Mouse (Mus musculus): ENCODE data around the gene Cd47. TPM values are rescaled to one million over a fixed set of nuclear protein-coding genes. Genes with fewer than 3 reads are reported as not detected.

Gene Cd47
- polyA plus RNA-seq, 1 experiment from 2014 or later, result 63.3 TPM

DNA sequence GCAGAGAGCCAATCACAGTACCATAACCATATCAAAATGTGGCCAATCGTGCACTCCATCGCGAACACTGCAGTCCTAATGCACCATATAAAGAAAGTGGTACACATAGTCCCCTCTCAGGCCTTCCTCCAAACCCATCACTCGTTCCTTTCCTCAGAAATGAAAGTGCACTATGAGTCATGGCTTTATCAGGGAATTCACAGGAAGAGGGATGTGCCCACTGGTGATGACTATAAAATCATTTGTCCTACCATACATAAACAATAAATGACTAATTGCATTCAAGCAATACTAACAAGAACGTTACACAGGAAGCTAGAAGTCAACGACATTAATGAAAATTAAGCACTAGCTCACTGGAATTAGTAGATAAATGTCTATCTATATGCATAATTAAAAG, 121.3 kb downstream of the Cd47 start:
- no peak for ATAC-seq (ENCODE audit: insufficient number of reproducible peaks, low FRiP score)
- 76% methylated on average over 6 of the region's 6 CpGs for WGBS

DNA sequence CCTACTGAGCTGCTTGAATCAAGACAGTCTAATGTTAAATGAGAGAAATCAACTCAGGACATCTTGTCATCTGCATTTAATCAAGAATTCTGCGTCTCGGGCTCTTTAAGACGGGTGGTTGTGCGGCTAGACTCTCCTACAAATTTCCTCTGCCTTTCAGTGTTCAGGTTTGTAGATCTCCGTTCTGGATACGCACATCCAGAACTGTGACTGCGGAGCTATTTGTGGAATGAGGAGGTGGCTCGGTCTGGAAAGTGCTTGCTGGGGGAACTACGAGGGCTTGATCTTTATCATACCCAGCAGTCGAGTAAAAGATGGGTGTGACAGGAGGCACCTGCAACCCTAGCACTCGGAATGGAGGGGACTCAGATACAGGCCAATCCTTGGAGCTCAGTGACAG, 121.8 kb downstream of the Cd47 start:
- no peak overlapping the region for H3K9ac ChIP-seq

More for the DNA sequence above, 121.3 kb downstream of the Cd47 start:
- H3K4me1 ChIP-seq (replicated peaks), result peaks cover 3% of the 10 kb centered on the region; the same call in 1 of the 2 replicates
- H3K9ac ChIP-seq, result no peak overlapping the region
- no peak overlapping the region for H3K4me3 ChIP-seq
- H3K27me3 ChIP-seq (replicated peaks), result no peaks in the 10 kb centered on the region
- H3K27ac ChIP-seq (ENCODE audit: poor library complexity, severe bottlenecking), result no peak overlapping the region
- H3K36me3 ChIP-seq, result no peaks in the 10 kb centered on the region
- H3K9me3 ChIP-seq (replicated peaks), result no peaks in the 10 kb centered on the region
- no peak overlapping the region for H3K4me2 ChIP-seq

DNA sequence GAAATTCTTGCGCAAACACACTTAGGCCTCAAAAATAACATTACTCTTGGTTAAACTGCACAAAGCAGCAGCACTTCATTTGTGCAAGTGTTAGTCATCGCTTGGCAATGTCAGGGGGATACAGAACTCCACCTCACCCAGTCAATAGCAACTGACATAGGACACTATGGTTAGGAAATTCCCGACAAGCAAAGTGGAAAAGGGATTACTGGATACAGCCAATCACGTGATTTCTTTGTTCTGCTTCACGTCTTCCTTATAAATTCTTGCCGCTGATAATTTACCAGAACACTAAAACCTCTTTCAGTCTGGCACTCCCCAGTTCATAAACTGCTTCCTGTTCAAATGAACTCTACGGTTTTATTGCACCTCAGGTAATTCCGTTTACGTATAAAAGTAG, 123.4 kb downstream of the Cd47 start:
- no peaks in the 10 kb centered on the region for H3K36me3 ChIP-seq
- no peaks in the 10 kb centered on the region for H3K27me3 ChIP-seq (replicated peaks)
- no peak overlapping the region for H3K9ac ChIP-seq
- peaks cover 3% of the 10 kb centered on the region; the same call in 1 of the 2 replicates for H3K4me1 ChIP-seq (replicated peaks)
- H3K9me3 ChIP-seq (replicated peaks), result no peaks in the 10 kb centered on the region
- WGBS, result 70% methylated on average over 9 of the region's 9 CpGs
- no peak for ATAC-seq (ENCODE audit: insufficient number of reproducible peaks, low FRiP score)
- H3K27ac ChIP-seq (ENCODE audit: poor library complexity, severe bottlenecking), result no peak overlapping the region
- no peak overlapping the region for H3K4me3 ChIP-seq
- no peak overlapping the region for H3K4me2 ChIP-seq

More for the DNA sequence above, 121.8 kb downstream of the Cd47 start:
- no peak overlapping the region for H3K4me3 ChIP-seq
- no peak overlapping the region for H3K4me2 ChIP-seq
- no peaks in the 10 kb centered on the region for H3K36me3 ChIP-seq
- peaks cover 3% of the 10 kb centered on the region; the same call in 1 of the 2 replicates for H3K4me1 ChIP-seq (replicated peaks)
- H3K27me3 ChIP-seq (replicated peaks), result no peaks in the 10 kb centered on the region
- 50% methylated on average over 11 of the region's 11 CpGs for WGBS
- no peak for ATAC-seq (ENCODE audit: insufficient number of reproducible peaks, low FRiP score)
- H3K9me3 ChIP-seq (replicated peaks), result no peaks in the 10 kb centered on the region
- no peak overlapping the region for H3K27ac ChIP-seq (ENCODE audit: poor library complexity, severe bottlenecking)

DNA sequence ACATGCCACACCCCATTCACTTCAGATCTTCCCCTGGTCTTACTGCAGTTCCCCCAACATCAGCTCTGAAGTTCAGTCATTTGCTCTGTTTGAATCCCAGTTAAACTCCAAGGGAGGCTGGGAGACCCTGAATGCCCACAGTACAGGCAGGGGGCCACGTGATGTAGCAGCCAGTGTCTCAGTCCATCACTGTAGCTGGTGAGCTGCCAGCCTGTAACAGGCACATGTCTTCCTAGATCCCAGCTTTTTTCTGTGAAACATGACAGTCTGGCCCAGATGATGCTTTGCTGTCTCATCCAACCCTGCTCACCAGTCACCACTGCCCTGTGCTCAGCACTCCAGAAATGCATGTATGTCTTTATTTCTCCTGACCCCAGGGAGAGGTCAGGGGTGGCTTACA, 124.6 kb downstream of the Cd47 start:
- no peak overlapping the region for H3K9ac ChIP-seq
- H3K9me3 ChIP-seq (replicated peaks), result no peaks in the 10 kb centered on the region
- H3K4me1 ChIP-seq (replicated peaks), result peaks cover 3% of the 10 kb centered on the region; the same call in 1 of the 2 replicates
- no peak overlapping the region for H3K4me3 ChIP-seq
- no peaks in the 10 kb centered on the region for H3K36me3 ChIP-seq
- H3K27ac ChIP-seq (ENCODE audit: poor library complexity, severe bottlenecking), result no peak overlapping the region
- H3K27me3 ChIP-seq (replicated peaks), result no peaks in the 10 kb centered on the region
- no peak overlapping the region for H3K4me2 ChIP-seq
- 86% methylated on average over 1 of the region's 1 CpGs for WGBS
- no peak for ATAC-seq (ENCODE audit: insufficient number of reproducible peaks, low FRiP score)

DNA sequence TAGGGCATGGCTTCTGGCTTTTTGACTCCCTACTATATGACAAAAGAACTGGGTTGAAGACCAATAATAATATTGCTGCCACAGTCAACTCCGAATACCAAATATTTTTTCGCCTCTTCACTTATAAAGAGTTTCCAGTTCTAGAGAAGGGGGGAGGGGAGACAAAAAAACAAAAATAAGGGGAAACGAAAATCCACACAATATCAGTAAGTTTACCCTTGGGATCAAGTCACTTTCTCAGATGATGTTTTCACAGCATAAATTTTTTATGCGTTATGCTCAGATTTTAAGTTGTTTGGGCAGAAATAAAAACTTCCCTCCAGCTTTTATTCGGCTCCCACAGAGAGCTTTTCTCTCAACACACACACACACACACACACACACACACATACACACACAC, 132.9 kb downstream of the Cd47 start:
- no peak overlapping the region for H3K9ac ChIP-seq
- H3K4me1 ChIP-seq (replicated peaks), result peaks cover 3% of the 10 kb centered on the region; the same call in 1 of the 2 replicates
- H3K36me3 ChIP-seq, result no peaks in the 10 kb centered on the region
- H3K9me3 ChIP-seq (replicated peaks), result no peaks in the 10 kb centered on the region
- H3K27me3 ChIP-seq (replicated peaks), result no peaks in the 10 kb centered on the region
- no peak for ATAC-seq (ENCODE audit: insufficient number of reproducible peaks, low FRiP score)
- WGBS, result 85% methylated on average over 5 of the region's 5 CpGs
- no peak overlapping the region for H3K27ac ChIP-seq (ENCODE audit: poor library complexity, severe bottlenecking)
- no peak overlapping the region for H3K4me2 ChIP-seq
- H3K4me3 ChIP-seq, result no peak overlapping the region

DNA sequence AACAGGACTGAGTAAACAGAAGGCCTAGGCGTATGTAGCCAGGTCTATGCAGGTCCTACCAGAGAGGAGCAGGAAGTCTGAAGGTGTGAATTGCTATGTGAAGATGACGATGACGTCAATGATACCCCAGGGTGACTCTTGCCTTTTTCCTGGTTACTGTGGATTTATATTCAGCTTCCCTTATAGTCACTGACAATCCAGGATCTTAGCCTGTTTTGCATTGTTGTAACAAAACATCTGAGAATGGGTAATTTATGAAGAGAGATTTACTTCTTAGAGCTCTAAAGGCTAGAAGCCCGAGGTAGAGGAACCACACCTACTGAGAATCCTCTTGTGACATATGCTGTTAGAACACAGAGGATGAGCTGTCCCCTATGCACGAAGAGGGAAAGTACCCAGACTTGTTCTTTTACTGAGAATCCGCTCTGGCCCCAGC, 135.7 kb downstream of the Cd47 start:
- H3K27me3 ChIP-seq (replicated peaks), result no peaks in the 10 kb centered on the region
- H3K4me3 ChIP-seq, result no peak overlapping the region
- H3K4me1 ChIP-seq (replicated peaks), result peaks cover 3% of the 10 kb centered on the region; the same call in 1 of the 2 replicates
- H3K4me2 ChIP-seq, result no peak overlapping the region
- H3K9ac ChIP-seq, result no peak overlapping the region
- H3K36me3 ChIP-seq, result no peaks in the 10 kb centered on the region
- WGBS, result 77% methylated on average over 6 of the region's 6 CpGs
- no peak for ATAC-seq (ENCODE audit: insufficient number of reproducible peaks, low FRiP score)
- no peaks in the 10 kb centered on the region for H3K9me3 ChIP-seq (replicated peaks)
- no peak overlapping the region for H3K27ac ChIP-seq (ENCODE audit: poor library complexity, severe bottlenecking)

DNA sequence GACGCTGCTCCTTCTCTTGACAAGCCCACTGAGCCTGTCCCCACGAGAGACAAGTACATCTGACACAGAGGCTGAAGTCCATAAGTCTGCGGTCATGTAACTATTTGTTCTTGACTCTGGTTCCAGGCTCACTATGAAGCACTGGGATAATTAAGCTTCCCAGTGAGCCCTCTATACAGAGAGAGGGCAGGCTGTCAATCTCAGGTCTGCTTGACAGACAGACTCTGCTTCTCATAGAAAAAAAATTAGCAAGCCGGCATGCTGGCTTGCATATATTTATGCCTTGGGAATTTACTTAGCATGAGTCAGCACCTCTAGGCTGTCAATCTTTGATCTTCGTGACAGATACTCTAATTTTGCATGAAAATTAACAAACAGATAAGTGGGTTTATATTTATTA, 136.5 kb downstream of the Cd47 start:
- Histone ChIP-seq H3K4me1 (replicated peaks) (peaks cover 3% of the 10 kb centered on the region; the same call in 1 of the 2 replicates), H3K9me3 (replicated peaks) (no peaks in the 10 kb centered on the region), H3K4me3 (no peak overlapping the region), H3K4me2 (no peak overlapping the region), H3K27ac (ENCODE audit: poor library complexity, severe bottlenecking) (no peak overlapping the region), H3K27me3 (replicated peaks) (no peaks in the 10 kb centered on the region), H3K9ac (no peak overlapping the region), H3K36me3 (no peaks in the 10 kb centered on the region)
- 61% methylated on average over 5 of the region's 5 CpGs for WGBS
- no peak for ATAC-seq (ENCODE audit: insufficient number of reproducible peaks, low FRiP score)

DNA sequence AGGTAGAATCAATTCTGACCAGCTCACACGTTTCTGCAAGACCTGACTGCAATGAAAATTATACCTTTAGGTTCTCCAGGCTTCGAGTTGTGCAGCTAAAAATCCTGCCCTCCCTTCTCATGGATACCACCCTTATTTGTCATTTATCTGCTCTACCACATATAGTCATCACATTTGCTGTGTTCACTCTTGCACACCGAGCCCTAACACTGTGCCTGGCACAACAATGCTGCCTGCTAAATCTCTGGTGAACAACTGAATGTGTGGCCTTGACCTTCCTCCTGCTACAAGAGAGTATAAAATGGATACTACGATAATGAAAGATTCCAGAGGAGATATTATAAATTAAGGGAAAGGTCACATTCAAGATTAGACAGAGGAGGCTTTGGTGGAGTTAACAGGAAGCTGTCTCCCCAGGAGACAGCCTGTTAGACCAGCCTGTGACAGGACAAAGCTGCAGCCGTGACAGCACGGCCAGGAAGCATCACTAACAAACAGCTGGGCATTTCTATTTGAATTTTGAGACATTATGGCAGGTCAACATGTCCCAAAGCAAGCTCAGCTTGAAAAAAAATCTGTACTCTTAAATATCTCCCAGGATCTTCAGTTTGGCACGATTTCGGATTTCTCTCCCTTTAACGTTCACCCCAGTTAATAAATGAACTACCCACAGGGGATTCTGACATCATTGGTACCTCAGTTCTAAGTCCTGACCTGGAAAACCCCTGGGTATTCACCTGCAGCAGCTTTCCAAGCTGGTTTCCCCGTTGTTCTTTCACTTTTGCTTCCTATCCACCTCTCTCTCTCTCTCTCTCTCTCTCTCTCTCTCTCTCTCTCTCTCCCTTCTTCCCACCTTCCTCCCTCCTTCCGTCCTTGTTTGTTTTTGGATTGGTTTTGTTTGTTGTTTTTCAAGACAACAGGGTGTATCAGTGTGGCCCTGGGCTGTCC, 137.2 kb downstream of the Cd47 start:
- 55% methylated on average over 11 of the region's 11 CpGs for WGBS
- no peak for ATAC-seq (ENCODE audit: insufficient number of reproducible peaks, low FRiP score)
- peaks cover 3% of the 10 kb centered on the region; the same call in 1 of the 2 replicates for H3K4me1 ChIP-seq (replicated peaks)
- H3K9me3 ChIP-seq (replicated peaks), result no peaks in the 10 kb centered on the region
- H3K27me3 ChIP-seq (replicated peaks), result no peaks in the 10 kb centered on the region
- H3K9ac ChIP-seq, result no peak overlapping the region
- H3K27ac ChIP-seq (ENCODE audit: poor library complexity, severe bottlenecking), result no peak overlapping the region
- no peak overlapping the region for H3K4me2 ChIP-seq
- H3K36me3 ChIP-seq, result no peaks in the 10 kb centered on the region
- no peak overlapping the region for H3K4me3 ChIP-seq

DNA sequence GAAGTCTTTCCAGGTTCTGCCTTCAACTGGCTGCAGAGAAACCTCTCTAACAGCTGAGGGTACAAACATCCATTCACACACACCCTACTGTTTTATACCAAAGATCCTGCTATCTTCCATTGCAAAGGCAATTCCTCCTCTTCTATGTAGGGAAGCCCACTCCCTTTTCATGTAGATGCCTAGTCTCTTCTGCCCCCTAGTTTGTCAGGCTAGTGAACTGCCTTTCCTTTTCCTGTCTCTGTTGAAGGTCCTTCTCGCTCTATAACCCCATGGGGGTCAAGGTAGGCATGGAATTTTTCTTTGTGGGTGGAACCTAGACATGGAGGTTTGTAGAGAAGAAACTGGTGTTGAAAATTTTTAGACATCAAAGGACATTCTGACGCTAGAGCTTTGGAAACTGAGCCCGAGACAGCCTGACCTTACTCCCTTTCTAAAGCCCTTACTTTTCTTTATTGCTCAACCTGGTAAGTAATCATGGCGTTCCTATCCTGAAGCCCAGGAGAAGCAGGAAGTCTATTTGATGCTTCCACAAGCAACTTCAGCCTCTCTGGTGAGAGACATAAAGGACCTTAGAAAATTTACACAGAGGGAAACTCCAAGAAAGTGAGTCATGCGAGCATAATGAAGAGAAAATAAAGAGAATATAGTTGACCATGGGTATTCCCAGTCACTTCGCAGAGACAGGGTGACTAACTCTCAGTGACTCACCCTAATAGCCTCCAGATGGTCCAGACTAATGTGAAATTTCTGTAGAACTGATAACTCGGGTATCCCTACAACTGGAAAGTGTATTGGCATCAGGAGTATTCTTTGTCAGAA, 138.4 kb downstream of the Cd47 start:
- H3K4me3 ChIP-seq, result no peak overlapping the region
- no peak overlapping the region for H3K9ac ChIP-seq
- ATAC-seq (ENCODE audit: insufficient number of reproducible peaks, low FRiP score), result no peak
- H3K27me3 ChIP-seq (replicated peaks), result no peaks in the 10 kb centered on the region
- H3K36me3 ChIP-seq, result no peaks in the 10 kb centered on the region
- WGBS, result 67% methylated on average over 7 of the region's 7 CpGs
- H3K9me3 ChIP-seq (replicated peaks), result no peaks in the 10 kb centered on the region
- H3K27ac ChIP-seq (ENCODE audit: poor library complexity, severe bottlenecking), result no peak overlapping the region
- no peak overlapping the region for H3K4me2 ChIP-seq
- H3K4me1 ChIP-seq (replicated peaks), result peaks cover 3% of the 10 kb centered on the region; the same call in 1 of the 2 replicates

DNA sequence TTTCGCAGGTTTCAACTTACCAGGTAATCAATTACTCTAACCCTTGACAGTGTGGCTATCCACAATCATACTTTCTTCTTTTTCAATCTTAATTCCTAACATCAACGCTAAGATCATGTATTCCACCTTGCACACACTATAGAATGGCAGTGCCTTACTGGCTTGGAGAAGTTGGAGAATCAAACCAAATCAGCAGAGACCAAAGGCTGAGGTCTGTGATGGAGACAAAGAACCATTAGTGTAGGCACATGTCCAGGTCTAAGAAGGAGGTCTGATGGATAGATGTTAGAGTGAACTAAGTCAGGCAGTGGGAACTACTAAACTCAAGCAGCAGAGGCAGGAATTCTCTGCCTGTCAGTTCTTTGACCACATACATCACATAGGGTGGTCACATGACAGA, 139.0 kb downstream of the Cd47 start:
- Histone ChIP-seq H3K4me2 (no peak overlapping the region), H3K27me3 (replicated peaks) (no peaks in the 10 kb centered on the region), H3K4me1 (replicated peaks) (peaks cover 3% of the 10 kb centered on the region; the same call in 1 of the 2 replicates), H3K4me3 (no peak overlapping the region), H3K9ac (no peak overlapping the region), H3K27ac (ENCODE audit: poor library complexity, severe bottlenecking) (no peak overlapping the region), H3K9me3 (replicated peaks) (no peaks in the 10 kb centered on the region), H3K36me3 (no peaks in the 10 kb centered on the region)
- WGBS, result 76% methylated on average over 2 of the region's 2 CpGs
- ATAC-seq (ENCODE audit: insufficient number of reproducible peaks, low FRiP score), result no peak

DNA sequence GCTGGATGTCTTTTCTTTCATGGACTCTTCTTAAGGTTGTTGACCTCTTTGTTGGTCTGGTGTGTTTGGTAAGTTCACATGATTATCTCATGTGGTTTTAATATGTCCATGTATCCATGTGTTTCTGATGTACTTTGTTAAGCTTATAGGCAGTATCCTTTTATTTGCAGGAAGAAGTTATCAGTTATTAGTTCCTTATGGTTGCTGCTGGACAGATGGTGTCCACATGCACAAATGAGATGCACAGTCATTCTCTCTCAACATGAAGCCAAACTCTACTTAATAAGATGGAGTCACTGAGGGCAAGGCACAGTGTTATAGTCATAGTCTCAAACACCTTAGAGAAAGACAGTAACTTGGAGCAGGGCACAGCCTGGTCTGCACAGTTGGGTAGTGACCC, 140.1 kb downstream of the Cd47 start:
- peaks cover 3% of the 10 kb centered on the region; the same call in 1 of the 2 replicates for H3K4me1 ChIP-seq (replicated peaks)
- H3K36me3 ChIP-seq, result no peaks in the 10 kb centered on the region
- no peak overlapping the region for H3K4me2 ChIP-seq
- no peak overlapping the region for H3K4me3 ChIP-seq
- H3K27me3 ChIP-seq (replicated peaks), result no peaks in the 10 kb centered on the region
- H3K9ac ChIP-seq, result no peak overlapping the region
- H3K27ac ChIP-seq (ENCODE audit: poor library complexity, severe bottlenecking), result no peak overlapping the region
- H3K9me3 ChIP-seq (replicated peaks), result no peaks in the 10 kb centered on the region
- ATAC-seq (ENCODE audit: insufficient number of reproducible peaks, low FRiP score), result no peak

Measured in heart, embryonic 12.5 days (tissue).